Mouse (Mus musculus): ENCODE measurements around the gene Gna11.

The Gna11 gene

GRCm38 (mm10) chr10:81545161-81545747 lies at the start of gene Gna11:
Gna11 (minus strand) TSS chr10:81545190.
- DNase-seq (ENCODE audit: low spot score in 2 of 2) = peak; percentile 99

DNA sequence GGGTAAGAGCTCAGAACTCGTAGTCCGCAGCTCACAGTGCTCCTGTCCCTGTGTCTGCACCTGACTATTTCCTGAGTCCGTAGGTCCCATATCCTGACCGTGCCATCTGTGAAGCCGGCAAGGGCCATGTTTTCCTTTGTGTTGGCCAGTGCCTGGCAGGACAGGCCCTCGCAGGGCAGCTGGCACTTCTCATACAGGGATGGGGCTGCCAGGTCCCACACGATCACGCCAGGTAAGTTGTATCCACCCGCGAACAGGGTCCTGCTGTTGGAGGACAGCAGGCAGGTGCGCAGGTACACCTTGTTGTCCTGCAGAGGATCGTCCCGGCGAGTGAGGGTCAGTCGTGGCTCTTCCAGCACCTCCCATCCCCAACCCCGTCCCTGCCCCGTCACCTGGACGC lies 48.9 kb upstream of the Gna11 start:
- DNase-seq (ENCODE audit: low spot score in 2 of 2) = no peak

DNA sequence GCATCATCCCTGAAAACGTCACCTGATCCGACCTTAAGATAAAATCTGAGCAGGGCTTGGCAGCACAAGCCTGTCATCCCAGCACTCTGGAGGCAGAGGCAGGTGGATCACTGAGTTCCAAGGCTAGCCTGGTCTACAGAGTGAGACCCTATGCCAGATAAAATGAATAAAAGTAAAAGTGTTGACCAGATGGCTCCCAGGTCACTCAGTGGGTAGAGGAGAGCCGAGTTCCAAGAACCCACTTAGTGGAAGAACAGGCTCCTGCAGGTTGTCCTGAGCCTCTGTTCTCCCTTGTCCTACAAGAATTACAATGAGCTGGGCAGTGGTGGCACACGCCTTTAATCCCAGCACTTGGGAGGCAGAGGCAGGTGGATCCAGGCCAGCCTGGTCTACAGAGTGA lies 48.2 kb upstream of the Gna11 start:
- DNase-seq (ENCODE audit: low spot score in 2 of 2) = no peak

GRCm38 (mm10) chr10:81592631-81593030 lies 47.6 kb upstream of the Gna11 start:
- no peak for DNase-seq (ENCODE audit: low spot score in 2 of 2)

GRCm38 (mm10) chr10:81591846-81592245 lies 46.9 kb upstream of the Gna11 start:
- no peak for DNase-seq (ENCODE audit: low spot score in 2 of 2)

- DNase-seq (ENCODE audit: low spot score in 2 of 2) = no peak
Measured at GRCm38 (mm10) chr10:81588739-81589138, 43.7 kb upstream of the Gna11 start.

GRCm38 (mm10) chr10:81583347-81583746 lies 38.4 kb upstream of the Gna11 start:
- no peak for DNase-seq (ENCODE audit: low spot score in 2 of 2)

GRCm38 (mm10) chr10:81580441-81581070 lies 35.6 kb upstream of the Gna11 start:
- DNase-seq (ENCODE audit: low spot score in 2 of 2) = no peak

GRCm38 (mm10) chr10:81579967-81580366 lies 35.0 kb upstream of the Gna11 start:
- no peak for DNase-seq (ENCODE audit: low spot score in 2 of 2)

GRCm38 (mm10) chr10:81575695-81576094 lies 30.7 kb upstream of the Gna11 start:
- DNase-seq (ENCODE audit: low spot score in 2 of 2) = no peak

DNA sequence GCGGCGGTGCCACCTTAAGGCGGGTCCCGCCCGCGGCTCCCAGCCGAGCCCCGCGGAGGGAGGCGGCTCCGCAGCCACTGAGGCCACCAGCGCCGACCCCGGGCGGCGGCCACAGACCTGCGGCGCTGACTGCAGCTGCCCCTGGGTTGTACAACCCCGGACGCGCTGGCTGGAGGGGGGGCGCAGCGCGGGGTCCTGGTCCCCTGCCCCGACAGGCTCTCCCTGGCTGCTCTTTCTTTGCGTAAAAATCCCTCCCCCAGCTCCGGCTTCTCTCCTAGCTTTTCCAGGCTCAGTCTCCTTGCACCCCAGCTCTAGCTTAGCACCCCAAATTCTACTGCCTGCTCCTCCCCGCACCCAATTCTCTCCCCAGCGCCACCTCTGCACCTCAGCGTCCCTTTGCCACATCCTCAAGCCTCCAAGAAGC lies 30.2 kb upstream of the Gna11 start:
- DNase-seq (ENCODE audit: low spot score in 2 of 2) = no peak

GRCm38 (mm10) chr10:81574081-81575056 lies 29.4 kb upstream of the Gna11 start, which contains the start of gene Tle2:
Tle2 (plus strand) TSS chr10:81574561.
- DNase-seq (ENCODE audit: low spot score in 2 of 2) = no peak

DNA sequence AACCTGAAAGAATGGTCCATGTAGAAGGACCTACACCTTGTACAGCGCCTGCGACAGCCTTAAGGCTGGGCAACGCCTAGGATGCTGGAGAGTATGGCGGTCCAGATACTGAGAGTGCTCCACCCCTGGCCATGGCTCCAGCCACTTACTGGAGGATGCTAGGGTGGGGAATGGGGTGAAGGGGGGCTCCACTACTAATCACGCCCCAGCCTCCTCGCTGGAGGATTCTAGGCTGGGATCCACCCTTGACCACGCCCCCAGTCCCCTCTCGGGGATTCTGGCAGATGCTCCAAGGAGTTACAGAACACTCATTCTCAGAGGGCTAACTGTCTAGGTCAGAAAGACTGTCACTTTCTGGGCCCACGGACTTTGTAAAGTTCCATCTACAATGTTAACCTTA lies 28.0 kb upstream of the Gna11 start:
- DNase-seq (ENCODE audit: low spot score in 2 of 2) = no peak

GRCm38 (mm10) chr10:81572133-81572671 lies 27.2 kb upstream of the Gna11 start:
- no peak for DNase-seq (ENCODE audit: low spot score in 2 of 2)

DNA sequence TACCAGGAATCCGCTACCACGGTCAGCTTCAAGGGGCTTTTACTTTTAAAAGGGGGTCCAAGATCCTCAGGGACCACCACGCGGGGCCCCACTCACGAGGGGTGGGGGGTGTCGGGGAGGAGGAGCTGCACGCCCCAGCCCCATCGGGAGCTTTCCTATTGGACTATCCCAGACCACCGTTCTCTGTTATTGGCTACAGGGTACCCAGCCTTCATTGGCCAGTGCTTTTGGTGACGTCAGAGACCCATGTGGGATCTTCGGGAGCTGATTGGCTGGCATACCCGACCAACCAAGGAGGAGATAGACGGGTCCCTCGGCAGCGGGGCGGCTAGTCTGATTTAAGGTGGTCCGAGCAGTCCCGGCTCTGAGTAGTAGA lies 26.5 kb upstream of the Gna11 start:
- DNase-seq (ENCODE audit: low spot score in 2 of 2) = peak; percentile 99 to 100

DNA sequence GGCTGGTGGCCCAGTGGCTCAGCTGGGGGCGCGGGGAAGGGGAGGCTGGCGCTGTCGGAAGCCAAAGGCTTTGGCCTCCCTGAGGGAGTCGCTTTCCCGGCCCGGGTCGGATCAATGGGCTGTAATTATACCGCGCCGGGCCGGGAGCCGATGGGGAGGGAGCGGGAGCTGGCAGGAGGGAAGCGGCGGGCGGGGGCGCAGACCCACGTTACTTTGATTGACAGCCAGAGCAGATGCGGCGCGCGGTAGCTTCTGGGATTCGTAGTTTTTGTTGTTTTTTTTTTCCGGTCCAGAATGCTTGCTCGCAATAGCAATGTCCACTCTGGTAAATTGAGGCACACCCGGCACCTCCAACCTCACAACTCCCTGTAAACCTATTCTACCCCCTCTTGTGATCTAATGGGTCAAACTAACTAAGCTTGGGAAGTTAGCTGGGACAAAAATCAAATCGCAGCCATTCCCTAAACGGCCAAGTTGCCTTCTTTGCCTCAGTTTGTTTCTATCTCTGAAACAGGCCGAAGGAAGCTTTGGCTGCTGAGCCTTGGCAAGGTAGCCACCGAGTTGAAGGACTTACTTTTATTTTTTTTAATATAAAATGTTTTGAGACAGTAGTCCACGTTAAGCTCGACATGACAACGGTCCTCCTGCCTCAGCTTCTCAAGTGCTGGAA lies 26.0 kb upstream of the Gna11 start:
- peak; percentile 92 to 96 for DNase-seq (ENCODE audit: low spot score in 2 of 2)

GRCm38 (mm10) chr10:81570238-81570800 lies 25.3 kb upstream of the Gna11 start:
- DNase-seq (ENCODE audit: low spot score in 2 of 2) = no peak

GRCm38 (mm10) chr10:81569507-81570237 lies 24.7 kb upstream of the Gna11 start:
- DNase-seq (ENCODE audit: low spot score in 2 of 2) = no peak

DNA sequence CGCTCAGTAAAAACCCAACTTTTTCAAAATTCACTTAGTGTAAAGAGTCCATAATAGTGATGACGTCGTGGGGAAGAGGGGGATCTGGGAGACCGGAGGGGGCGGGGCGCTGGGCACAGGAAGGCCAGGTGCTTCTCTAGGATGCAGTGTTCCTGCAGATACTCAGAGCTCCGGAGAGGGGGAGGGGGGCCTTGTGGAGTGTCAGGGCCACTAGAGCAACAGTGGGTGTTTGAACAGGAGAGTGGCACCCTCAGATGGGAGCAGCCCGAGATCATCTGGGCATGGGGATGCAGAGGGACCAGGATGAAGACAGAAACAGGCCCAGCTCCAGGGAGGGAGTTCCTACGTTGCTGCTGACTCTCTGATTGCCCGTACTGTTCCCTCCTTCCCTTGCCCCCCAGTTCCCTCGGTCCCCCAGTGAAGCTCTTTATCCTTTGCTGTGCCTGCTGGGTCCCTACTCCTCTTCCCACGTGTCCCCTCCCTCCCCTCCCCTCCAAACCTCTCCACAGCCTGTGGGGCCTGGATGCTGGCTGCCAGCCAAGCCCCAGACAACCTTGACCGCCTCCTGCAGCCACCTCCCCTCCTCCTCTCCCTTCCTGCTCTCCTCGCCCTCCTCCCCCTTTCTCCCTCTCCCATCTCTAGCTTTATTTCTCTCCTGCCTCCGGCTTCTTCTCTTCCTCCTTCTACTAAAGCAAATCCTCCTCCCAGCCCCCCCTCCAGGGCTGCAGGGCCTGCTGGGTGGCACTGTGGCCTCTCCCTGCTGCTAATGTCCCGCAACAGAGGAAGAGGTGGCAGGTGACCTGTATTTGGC lies 23.6 kb upstream of the Gna11 start:
- no peak for DNase-seq (ENCODE audit: low spot score in 2 of 2)

All from right cerebral cortex, adult 2 months (tissue).